Mouse (Mus musculus) thymus, adult 2 months (tissue): ENCODE data around the gene Map3k21.

Experiments
- CTCF ChIP-seq: fragments of 200-500 bp; IDR thresholded peaks from 2 replicates; pipeline ENCODE4 v1.5.1; 2012; ENCODE audit warnings: mild to moderate bottlenecking, control low read depth, low read length, moderate library complexity, borderline replicate concordance; ENCODE audit not compliant: control insufficient read depth, poor library complexity, insufficient read depth; ENCODE audit errors: extremely low read depth
- POLR2A ChIP-seq: fragments of 200-500 bp; IDR thresholded peaks from 2 replicates; pipeline ENCODE4 v1.6.1; 2012; ENCODE audit warnings: mild to moderate bottlenecking, low read length, control low read depth, moderate library complexity; ENCODE audit not compliant: control insufficient read depth, poor library complexity, insufficient read depth; ENCODE audit errors: extremely low read depth

- TF ChIP-seq CTCF (no peak), POLR2A (no peak)
These were observed 41.7 kb upstream of the Map3k21 start for GRCm38 (mm10) chr8:125868552-125868951.
